Mouse (Mus musculus) retina, postnatal 7 days (tissue): Measurements from ENCODE around the gene Tshz2.

Source experiments
- DNase-seq: peaks from one replicate; pipeline ENCODE4 v3.0.0-alpha.2; 2012; ENCODE audit warnings: low read depth, low spot score

The Tshz2 gene

GRCm38 (mm10) chr2:169935642-169936041, 302.8 kb downstream of the Tshz2 start:
- DNase-seq: no peak

GRCm38 (mm10) chr2:169940297-169941142, 307.7 kb downstream of the Tshz2 start:
- DNase-seq: no peak

GRCm38 (mm10) chr2:169943727-169944126, 310.9 kb downstream of the Tshz2 start:
- no peak for DNase-seq

- no peak for DNase-seq
Measured at GRCm38 (mm10) chr2:169948139-169948538, 315.3 kb downstream of the Tshz2 start.

- DNase-seq: no peak
Measured at GRCm38 (mm10) chr2:169951041-169951440, 318.2 kb downstream of the Tshz2 start.

GRCm38 (mm10) chr2:169952981-169953380, 320.2 kb downstream of the Tshz2 start:
- no peak for DNase-seq

- no peak for DNase-seq
Measured at GRCm38 (mm10) chr2:169958736-169959573, 326.1 kb downstream of the Tshz2 start.

GRCm38 (mm10) chr2:169961463-169962230, 328.8 kb downstream of the Tshz2 start:
- no peak for DNase-seq

- no peak for DNase-seq
Measured at GRCm38 (mm10) chr2:169962231-169962600, 329.4 kb downstream of the Tshz2 start.

- DNase-seq: no peak
Measured at GRCm38 (mm10) chr2:169962776-169963175, 330.0 kb downstream of the Tshz2 start.

GRCm38 (mm10) chr2:169970481-169970880, 337.7 kb downstream of the Tshz2 start:
- DNase-seq: peak; percentile 47

- DNase-seq: no peak
Measured at GRCm38 (mm10) chr2:169982925-169983324, 350.1 kb downstream of the Tshz2 start.

- DNase-seq: no peak
Measured at GRCm38 (mm10) chr2:169987186-169987585, 354.4 kb downstream of the Tshz2 start.

GRCm38 (mm10) chr2:169989186-169989585, 356.4 kb downstream of the Tshz2 start:
- no peak for DNase-seq

GRCm38 (mm10) chr2:169990991-169991390, 358.2 kb downstream of the Tshz2 start:
- no peak for DNase-seq

- DNase-seq: no peak
Measured at GRCm38 (mm10) chr2:169995987-169996386, 363.2 kb downstream of the Tshz2 start.

- no peak for DNase-seq
Measured at GRCm38 (mm10) chr2:169996501-169997237, 363.9 kb downstream of the Tshz2 start.

GRCm38 (mm10) chr2:169997276-169998049, 364.6 kb downstream of the Tshz2 start:
- DNase-seq: no peak

GRCm38 (mm10) chr2:169998878-169999337, 366.1 kb downstream of the Tshz2 start:
- no peak for DNase-seq
